Mouse (Mus musculus) bone marrow macrophage, adult 2 months (primary cell): ENCODE measurements around the gene Hoxd13. TPM values are rescaled to one million over a fixed set of nuclear protein-coding genes. Genes with fewer than 3 reads are reported as not detected.
A peak's percentile ranks its signal among the peaks of the same experiment; 100 is the strongest.

Experiments used
- H3K27ac ChIP-seq: 2 replicates; pipeline ENCODE4 v1.5.1; 2012; ENCODE audit warnings: low read depth, low read length; ENCODE audit not compliant: insufficient read depth
- H3K4me1 ChIP-seq: 2 replicates; pipeline ENCODE4 v1.6.1; 2012; ENCODE audit warnings: low read length; ENCODE audit not compliant: control insufficient read depth, insufficient read depth
- H3K4me3 ChIP-seq: 2 replicates; pipeline ENCODE4 v1.5.1; 2012; ENCODE audit warnings: mild to moderate bottlenecking, low read length, moderate library complexity; ENCODE audit not compliant: insufficient read depth
- CTCF ChIP-seq: IDR thresholded peaks from 2 replicates; pipeline ENCODE4 v1.5.1; 2012; ENCODE audit warnings: low read depth, mild to moderate bottlenecking, low read length, moderate library complexity
- POLR2A ChIP-seq: IDR thresholded peaks from 2 replicates; pipeline ENCODE4 v1.6.1; 2012; ENCODE audit warnings: mild to moderate bottlenecking, low read depth, low read length, borderline replicate concordance
- polyA plus RNA-seq: library from polyadenylated mRNA; stranded (reverse); fragments of >200 nt; gene quantifications from 2 replicates; pipeline ENCODE4 v1.2.4, GENCODE M21; 2012; ENCODE audit not compliant: missing spikeins, insufficient read depth, insufficient read length

Hoxd13 gene
- polyA plus RNA-seq, 1 experiment: not detected

- no peak overlapping the region for H3K27ac ChIP-seq
- no peak for TF ChIP-seq CTCF
- TF ChIP-seq POLR2A: no peak
- no peaks in the 10 kb centered on the region for H3K4me1 ChIP-seq
- H3K4me3 ChIP-seq: no peak overlapping the region
Measured at GRCm38 (mm10) chr2:74714156-74714789, 46.2 kb downstream of the Hoxd13 start.

- no peaks in the 10 kb centered on the region for H3K4me1 ChIP-seq
- no peak overlapping the region for H3K4me3 ChIP-seq
- no peak for TF ChIP-seq CTCF
- no peak overlapping the region for H3K27ac ChIP-seq
Measured at GRCm38 (mm10) chr2:74714881-74715280, 46.8 kb downstream of the Hoxd13 start.

- no peak overlapping the region for H3K27ac ChIP-seq
- H3K4me1 ChIP-seq: no peaks in the 10 kb centered on the region
- TF ChIP-seq CTCF: peak; percentile 61
- TF ChIP-seq POLR2A: no peak
- H3K4me3 ChIP-seq: no peak overlapping the region
Measured at GRCm38 (mm10) chr2:74715504-74716241, 47.6 kb downstream of the Hoxd13 start.

GRCm38 (mm10) chr2:74720384-74720783, 52.3 kb downstream of the Hoxd13 start:
- no peak overlapping the region for H3K27ac ChIP-seq
- H3K4me3 ChIP-seq: no peak overlapping the region
- TF ChIP-seq POLR2A: no peak
- no peak for TF ChIP-seq CTCF
- no peaks in the 10 kb centered on the region for H3K4me1 ChIP-seq

GRCm38 (mm10) chr2:74720955-74721491, 52.9 kb downstream of the Hoxd13 start:
- H3K27ac ChIP-seq: no peak overlapping the region
- H3K4me1 ChIP-seq: no peaks in the 10 kb centered on the region
- TF ChIP-seq POLR2A: no peak
- no peak for TF ChIP-seq CTCF
- no peak overlapping the region for H3K4me3 ChIP-seq

Other genes starting within 250 kb of the Hoxd13 start
- gene Lnpk, start 88.9 kb upstream of the Hoxd13 start, polyA plus RNA-seq: 12.7 and 14.8 TPM in 2 replicates
- gene Evx2, start 8.8 kb upstream of the Hoxd13 start, polyA plus RNA-seq: not detected in 2 replicates
- gene Hoxd12, start 6.7 kb downstream of the Hoxd13 start, polyA plus RNA-seq: not detected in 2 replicates
- not detected in 2 replicates for gene Hoxd11, start 11.2 kb downstream of the Hoxd13 start, polyA plus RNA-seq
- not detected in 2 replicates for gene Hoxd10, start 23.6 kb downstream of the Hoxd13 start, polyA plus RNA-seq
- gene Hoxd9, start 29.4 kb downstream of the Hoxd13 start, polyA plus RNA-seq: not detected in 2 replicates
- gene Hoxd8, start 36.3 kb downstream of the Hoxd13 start, polyA plus RNA-seq: not detected in 2 replicates
- gene Hoxd3, start 43.6 kb downstream of the Hoxd13 start, polyA plus RNA-seq: not detected in 2 replicates
- gene Hoxd4, start 43.6 kb downstream of the Hoxd13 start, polyA plus RNA-seq: not detected in 2 replicates
- gene Gm28230, start 58.4 kb downstream of the Hoxd13 start, polyA plus RNA-seq: not detected in 2 replicates
- not detected in 2 replicates for gene Hoxd1, start 94.7 kb downstream of the Hoxd13 start, polyA plus RNA-seq
- gene Mtx2, start 157.5 kb downstream of the Hoxd13 start, polyA plus RNA-seq: 30.2 and 33.1 TPM in 2 replicates